Mouse (Mus musculus) kidney, postnatal 36 days (tissue): ENCODE data around the gene Slc22a4.
"Not testable (repeated sequence)": the region's sequence is repeated elsewhere in the genome, so short reads cannot be mapped to it uniquely, and the experiment has no call there.

Experiments used
- DNase-seq, 2 experiments: peaks; one replicate each; pipeline ENCODE4 v3.0.0; 2021 to 2022; ENCODE audit warnings: mixed read lengths in 2 of 2

Gene Slc22a4

DNA sequence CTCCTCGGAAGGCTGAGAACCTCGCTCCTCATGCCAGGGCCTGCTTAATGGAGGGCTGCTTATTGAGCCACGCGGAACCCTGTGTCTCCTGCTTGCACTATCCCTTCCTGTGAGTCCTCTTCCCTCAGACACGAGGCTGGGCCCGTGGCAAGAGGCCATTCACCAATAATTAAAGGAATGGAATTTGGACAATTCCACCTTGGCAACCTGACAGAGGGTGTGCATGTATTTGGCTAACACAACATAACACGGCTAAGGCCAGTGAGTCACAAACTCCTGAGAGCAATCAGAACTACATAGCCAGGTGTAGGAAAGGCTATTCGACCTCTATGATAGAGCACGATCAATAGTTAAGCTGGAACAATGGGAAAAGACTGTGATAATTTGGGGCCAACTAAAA, 23.7 kb downstream of the Slc22a4 start:
- DNase-seq, result peak; percentile 88 to 95

DNA sequence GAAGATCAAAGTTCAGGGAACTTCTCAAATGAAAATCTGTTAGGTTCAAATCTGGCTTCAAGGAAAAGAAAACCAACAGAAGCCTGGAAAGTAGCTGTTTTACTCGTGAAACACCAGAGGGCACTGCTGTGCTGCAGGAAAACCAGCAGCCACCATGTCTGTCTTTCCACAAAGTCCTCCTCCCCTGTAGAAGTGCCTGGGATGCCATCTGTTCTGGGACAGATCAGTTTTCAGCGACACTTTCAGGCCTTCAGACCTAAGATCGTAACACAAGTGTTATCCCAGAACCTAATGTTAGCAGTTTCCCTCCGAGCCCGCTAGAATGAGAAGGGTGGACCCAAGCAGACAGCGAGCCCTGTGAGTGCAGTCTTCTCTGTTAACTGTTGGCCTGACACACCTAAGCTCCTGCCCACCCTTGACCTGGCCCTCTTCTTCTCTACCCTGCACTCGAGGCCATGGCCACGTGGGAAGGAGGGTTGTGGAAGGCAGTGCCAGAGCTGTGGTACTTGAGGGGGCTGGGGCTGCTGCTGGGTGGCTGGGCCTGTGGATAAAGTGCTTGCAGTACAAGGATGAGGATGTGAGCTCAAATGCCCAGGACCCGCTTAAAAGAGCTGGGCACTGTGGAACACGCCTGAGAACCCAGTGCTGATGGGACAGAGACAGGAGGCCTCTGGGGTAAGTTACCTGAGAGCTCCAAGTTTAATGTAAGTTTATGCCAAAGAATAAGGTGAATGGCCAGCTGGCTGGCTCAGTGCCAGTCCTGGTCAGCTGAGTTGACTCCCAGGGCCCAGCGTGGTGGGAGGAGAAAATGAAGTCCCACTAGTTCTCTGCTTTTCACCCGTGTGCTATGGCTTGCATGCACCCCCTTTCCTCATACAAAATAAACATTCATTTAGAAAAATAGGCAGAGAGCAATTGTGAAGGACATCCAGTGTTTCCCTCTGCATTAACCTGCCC, 24.9 kb downstream of the Slc22a4 start:
- DNase-seq, result peak; percentile 64 to 79

DNA sequence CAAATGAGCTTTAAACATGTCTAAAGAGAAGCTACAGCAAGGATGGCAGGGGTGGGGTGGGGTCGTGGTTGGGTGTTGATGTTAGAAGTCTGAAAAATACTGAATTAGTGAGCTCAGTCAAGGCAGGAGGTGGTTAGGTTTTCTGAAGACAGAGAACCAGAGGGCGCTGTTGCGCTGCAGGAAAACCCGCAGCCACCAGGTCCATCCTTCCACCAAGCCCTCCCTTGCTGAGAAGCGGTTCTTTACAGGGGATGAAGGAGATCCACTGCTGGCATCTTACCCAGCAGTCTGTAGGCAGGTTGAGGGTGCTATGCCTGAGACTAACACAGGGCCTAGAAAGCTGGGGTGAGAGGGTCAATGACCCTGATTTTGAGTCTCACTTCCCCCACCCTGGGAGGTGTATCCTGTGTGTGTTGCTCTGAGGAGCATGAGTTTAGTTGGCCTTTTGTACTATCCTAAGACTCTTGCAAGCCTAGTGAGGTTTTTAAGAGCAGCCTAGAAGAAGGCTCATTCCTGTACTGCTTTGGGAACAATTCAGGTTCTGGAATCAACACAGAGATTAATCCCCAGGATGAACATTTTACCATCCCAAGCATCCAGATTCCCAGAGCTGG, 25.6 kb downstream of the Slc22a4 start:
- DNase-seq, result peak; percentile 63 to 86

DNA sequence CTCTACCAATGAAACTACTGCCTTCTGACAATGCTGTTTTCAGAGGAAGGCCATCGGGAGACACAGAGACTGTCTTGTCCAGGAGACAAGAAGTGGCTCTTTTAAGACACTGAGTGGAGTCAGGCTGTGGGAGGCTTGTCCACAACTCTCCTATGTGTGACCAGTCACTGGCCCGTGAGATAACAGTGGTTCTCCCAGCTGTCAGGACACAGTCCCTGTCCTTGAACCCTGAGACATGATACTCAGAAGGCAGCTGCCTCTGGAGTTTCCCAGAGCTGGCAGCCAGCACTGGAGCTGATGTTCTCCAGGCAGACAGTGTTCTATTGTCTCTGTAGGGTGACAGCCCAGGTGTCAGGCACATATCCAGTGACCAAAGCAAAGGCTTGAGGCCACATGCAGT, 30.2 kb downstream of the Slc22a4 start:
- no peak for DNase-seq

DNA sequence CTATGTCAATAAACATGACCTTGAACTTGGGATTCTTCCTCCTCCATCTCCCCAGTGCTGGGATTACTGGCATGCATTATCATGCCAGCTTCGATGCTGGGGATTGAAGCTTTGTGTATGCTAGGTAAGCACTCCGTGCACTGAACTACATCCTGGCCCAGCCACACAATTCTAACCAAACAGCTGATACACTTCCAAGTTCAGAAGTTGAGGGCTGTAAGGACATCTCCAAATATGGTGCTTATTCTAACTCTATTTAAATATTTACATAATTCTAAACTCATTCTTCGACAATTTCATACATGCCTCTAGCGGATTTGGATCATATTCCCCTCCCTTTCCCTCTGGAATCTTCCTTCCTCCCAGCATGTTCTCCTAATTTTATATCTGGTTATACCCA, 35.6 kb downstream of the Slc22a4 start:
- no peak for DNase-seq

DNA sequence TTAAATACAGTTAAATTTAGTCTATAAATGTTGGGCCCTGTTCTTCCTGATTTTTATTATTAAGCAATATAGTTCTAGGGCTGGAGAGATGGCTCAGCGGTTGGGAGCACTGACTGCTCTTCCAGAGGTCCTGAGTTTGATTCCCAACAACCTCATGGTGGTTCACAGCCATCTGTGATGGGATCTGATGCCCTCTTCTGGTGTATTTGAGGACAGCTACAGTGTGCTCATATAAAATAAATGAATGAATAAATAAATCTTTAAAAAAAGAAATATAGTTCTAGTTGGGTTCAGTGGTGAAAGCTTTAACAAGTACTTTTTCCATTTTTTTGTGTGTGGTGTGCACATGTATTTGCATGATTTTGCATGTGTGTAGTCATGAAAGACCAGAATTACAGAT, 38.7 kb downstream of the Slc22a4 start:
- DNase-seq, result no peak

DNA sequence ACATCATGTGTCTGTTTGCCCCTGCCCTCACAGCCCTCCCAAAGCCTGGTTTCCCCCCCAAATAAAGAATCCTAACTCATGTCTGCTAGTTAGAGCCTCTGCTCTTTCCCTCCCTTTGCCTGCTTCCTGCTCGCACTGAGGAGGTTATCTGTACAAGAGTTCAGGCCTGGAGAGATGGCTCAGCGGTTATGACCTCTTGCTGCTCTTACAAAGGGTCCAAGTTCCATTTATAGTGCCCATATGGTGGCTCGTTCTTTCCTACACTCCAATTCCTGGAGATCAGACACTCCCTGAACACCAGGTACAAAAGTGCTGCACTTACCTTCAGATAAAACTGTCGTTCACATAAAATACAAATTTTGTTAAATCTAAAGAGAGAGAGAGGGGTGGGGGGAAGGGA, 39.8 kb downstream of the Slc22a4 start:
- DNase-seq, result no peak

DNA sequence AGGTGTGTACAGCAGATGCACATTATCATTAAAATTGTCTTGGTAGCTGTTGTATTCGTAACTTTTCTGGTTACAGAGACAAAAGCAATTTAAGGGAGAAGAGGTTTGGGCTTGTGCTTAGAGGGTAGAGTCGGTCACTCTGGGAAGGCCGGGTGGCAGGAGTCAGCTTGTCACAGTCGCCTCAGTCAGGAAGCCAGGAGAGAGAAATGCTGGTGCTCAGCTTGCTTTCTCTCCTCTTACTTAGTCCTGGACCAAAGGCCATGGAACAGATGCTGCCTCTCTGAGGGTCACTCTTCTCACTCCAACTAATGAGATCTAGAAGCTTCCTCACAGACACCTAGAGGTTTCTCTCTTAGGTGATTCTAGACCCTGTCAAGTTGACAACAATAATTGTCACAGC, 46.5 kb downstream of the Slc22a4 start:
- DNase-seq, result no peak

DNA sequence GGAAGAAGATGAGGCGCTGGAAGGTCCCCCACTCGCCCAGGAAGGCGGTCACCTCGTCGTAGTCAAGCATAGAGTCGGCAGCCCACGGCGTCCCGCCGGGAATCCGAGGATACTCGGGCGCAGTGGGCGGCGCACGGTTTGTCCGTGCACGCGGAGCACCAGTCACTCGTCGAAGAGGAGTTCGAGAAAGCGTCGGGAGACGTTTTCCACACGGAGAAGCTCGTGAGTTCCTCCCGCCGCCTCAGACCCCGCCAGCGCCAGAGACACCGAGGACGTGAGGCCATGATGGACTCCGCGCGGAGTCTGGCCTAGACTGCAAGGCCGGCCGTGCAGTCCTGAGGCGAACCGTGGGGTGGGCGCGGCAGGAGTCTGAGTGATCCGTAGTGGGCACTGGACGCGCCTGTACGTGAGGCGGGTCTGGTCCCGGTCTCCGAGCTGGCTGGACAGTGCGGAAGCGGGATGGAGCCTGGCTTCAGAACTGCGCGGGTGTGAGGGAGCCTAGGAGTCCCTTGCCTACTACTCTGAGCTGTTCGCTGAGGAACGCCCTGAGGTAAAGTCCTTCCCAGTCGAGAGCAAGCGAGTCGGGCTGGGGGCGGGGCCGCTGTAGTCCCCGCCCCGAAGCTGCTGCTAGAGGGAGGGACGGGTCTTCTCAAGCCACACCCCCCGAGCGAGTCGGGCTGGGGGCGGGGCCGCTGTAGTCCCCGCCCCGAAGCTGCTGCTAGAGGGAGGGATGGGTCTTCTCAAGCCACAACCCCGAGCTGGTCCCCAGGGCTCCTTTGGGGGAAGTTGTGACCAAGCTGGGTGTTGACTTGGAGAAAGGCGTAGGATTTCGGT, 47.9 kb downstream of the Slc22a4 start, which contains the start of gene Slc22a21:
TSS of gene Slc22a21 (minus strand) at position 545 of the 834 bp plus-strand sequence.
- DNase-seq, result peak; percentile 83 to 86

DNA sequence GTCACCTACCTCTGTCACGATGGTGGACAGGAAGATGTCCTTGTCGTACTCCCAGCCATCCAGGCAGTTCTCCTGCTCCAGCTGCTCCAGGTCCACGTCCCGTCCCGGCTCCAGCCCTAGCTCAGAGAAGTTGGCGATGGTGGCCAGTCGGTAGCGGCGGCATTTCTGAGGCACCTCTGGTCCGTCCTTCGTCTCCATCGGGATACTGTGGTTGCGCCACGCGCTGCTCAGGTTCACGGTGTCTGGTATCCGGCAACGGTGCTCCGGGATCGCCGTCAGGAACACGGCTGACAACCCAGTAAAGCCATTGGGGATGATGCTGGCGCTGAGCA, 48.5 kb downstream of the Slc22a4 start:
- not testable (repeated sequence) for DNase-seq

DNA sequence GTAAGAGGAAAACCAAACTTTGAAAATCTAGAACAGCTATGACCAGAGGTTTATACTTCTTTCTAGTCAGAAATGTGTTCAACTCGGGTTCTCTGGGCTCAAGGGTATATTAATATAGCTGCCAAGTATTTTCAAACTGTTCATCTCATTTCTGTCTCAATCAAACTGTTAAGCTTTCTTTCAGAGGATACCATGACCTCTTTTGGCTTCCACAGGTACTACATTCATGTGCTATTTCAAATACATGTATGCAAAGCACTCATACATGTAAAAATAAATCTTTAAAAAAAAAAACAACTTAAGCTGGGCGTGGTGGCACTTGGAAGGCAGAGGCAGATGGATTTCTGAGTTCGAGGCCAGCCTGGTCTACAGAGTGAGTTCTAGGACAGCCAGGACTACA, 50.2 kb downstream of the Slc22a4 start:
- DNase-seq, result no peak

DNA sequence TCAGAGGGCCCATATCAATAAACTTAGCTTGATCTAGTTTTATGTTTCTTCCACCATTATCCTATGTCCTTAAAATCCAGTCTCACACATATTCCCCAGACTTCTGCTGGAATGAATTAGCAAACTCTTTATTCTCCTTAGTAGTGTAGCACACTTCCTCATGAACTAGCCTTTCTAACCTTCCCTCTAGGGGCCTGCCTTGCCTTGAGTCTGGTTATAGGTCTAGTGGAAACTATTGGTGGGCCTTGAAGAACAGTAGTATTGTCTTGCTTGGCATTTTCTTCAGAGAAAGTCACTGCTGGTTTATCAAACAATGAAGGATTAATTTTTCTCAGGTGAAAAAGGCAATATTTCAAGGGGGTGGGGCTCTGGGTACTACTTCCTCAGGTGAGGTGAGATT, 52.3 kb downstream of the Slc22a4 start:
- no peak for DNase-seq

DNA sequence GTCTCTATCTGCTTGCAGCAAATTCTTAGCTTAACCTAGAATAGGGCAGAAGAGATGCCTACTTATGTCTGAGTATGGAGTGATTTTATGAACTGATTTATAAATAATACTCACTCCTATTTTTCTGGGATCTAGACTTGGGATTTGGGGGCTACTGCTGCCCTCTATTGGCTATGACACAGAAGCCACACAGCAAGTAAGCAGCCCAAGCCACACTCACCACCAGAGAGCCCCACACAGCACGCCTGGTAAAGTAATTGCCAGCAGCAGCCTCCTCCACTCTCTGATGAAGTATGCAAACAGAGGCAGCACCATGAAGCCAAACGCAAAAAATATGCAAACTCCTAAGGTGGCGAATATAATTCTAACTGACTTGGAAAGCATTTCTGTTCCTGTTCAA, 68.9 kb downstream of the Slc22a4 start:
- DNase-seq, result peak; percentile 40 to 58

DNA sequence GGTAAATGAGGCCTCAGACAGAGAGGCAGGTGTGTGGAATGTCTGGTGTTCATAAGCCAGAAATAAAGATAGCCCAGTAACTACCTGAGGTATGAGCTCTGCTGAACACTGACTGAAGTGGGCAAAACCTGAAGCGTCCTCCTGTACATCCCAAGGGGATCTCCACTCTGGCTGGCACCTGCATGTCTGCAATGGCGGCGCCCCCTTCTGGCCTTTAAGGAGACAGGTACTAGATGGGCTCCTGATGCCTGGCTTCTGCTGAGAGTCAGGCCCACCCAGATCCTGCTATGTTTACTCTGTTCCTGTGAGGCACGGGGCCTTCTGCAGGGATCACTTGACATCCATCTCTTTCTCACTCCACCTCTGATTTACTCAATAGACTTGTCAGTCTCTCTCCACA, 69.7 kb downstream of the Slc22a4 start:
- peak; percentile 29 to 71 for DNase-seq

DNA sequence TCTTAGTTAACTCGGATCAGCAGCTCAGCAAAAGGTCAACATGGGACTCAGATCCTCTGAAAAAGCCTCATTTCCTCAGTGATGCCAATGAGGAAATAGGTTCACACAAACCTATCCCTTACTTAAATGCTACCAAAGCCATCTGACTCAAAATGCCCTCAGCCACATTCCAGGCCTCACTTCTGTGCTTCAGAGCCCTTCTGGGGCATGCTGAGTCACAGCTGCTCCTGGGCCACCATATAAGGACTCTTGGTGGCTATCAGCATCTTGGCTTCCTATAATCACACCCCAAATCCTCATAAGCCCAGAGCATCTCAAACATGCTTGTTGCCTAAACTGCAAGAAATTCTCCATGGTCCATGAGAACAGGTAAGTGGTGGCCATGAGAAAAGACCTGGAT, 71.3 kb downstream of the Slc22a4 start:
- DNase-seq, result no peak

DNA sequence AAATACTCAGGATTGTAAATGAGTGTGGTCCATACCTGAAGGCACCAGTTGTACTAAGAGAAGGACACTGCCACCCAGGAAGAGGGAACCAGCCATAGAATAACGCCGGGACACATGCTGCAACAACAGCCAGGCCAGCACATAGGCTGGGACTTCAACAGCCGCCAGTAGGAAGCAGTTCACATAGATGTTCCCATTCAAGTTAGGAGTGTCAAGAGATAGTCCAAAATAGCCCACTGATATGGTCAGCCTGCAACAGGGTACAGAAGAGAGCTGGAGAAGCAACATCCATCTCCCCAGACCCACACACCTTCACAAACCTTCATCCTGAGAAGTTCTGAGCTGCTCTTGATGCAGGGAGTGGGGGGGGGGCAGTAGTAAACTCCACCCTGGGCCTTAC, 73.2 kb downstream of the Slc22a4 start:
- no peak for DNase-seq

DNA sequence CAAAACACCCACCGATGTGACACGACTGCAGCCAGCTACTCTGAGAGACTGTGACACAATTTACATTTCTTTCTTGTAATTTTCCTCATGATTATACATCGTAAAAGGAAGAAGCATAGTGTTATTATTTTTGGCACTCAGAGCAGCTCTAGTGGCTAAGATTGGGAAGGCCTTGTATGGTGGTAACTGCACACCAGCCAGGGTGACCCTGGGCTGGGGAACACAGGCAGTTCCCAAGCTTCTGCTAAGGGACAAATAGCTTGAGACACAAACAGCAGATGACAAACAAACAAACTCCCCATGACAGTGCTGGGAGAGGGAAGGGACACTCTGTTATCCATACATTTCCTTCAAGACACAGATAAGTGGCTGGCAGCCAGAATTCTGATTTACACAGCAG, 77.8 kb downstream of the Slc22a4 start:
- DNase-seq, result not testable (repeated sequence)
